Mouse (Mus musculus) heart, adult 2 months (tissue): ENCODE results near the gene Borcs7.

Experiments
- CTCF ChIP-seq: fragments of 200-600 bp; IDR thresholded peaks from 2 replicates; pipeline ENCODE4 v1.8.1; 2022; ENCODE audit warnings: antibody characterized with exemption, mild to moderate bottlenecking, moderate library complexity
- POLR2A ChIP-seq: fragments of 200-500 bp; IDR thresholded peaks from 2 replicates; pipeline ENCODE4 v1.6.1; 2011; ENCODE audit warnings: mild to moderate bottlenecking, low read depth, low read length, control low read depth; ENCODE audit not compliant: insufficient read depth

DNA sequence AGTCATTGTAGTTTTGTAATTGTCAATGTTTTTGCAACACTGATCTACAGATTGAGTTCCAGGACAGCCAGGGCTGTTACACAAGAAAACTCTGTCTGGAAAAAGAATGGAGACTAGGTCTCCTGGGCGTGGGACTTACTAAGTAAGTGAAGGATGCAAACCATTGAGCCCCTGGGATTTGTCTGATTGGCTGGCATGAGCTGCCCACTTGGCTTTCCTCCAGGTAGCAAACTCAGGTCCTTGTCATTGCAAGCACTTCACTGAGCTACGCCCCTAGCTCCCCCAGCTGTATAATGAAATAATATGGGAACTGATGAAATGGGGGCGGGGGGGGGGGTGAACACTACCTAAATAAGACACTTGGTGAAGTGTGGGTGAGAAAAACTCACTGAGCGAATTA lies 3.4 kb downstream of the Borcs7 start:
- TF ChIP-seq CTCF (no peak), POLR2A (no peak)
